Mouse (Mus musculus) spleen, postnatal 10 days (tissue): ENCODE data around the gene Pde10a.

ENCODE experiments used
- DNase-seq, 2 experiments: peaks; one replicate each; pipeline ENCODE4 v3.0.0; 2021 to 2022; ENCODE audit warnings: low spot score in 2 of 2

Gene Pde10a

GRCm38 (mm10) chr17:8801083-8801854 is 276.1 kb downstream of the Pde10a start:
- peak; percentile 18 to 26 for DNase-seq

- DNase-seq, result peak in 1 of 2 experiments; percentile 30
Measured at GRCm38 (mm10) chr17:8801855-8802104, 276.6 kb downstream of the Pde10a start.

GRCm38 (mm10) chr17:8802161-8802888 is 277.2 kb downstream of the Pde10a start:
- DNase-seq, result peak in 1 of 2 experiments; percentile 32

- no peak for DNase-seq
Measured at GRCm38 (mm10) chr17:8802889-8803799, 278.0 kb downstream of the Pde10a start.

DNA sequence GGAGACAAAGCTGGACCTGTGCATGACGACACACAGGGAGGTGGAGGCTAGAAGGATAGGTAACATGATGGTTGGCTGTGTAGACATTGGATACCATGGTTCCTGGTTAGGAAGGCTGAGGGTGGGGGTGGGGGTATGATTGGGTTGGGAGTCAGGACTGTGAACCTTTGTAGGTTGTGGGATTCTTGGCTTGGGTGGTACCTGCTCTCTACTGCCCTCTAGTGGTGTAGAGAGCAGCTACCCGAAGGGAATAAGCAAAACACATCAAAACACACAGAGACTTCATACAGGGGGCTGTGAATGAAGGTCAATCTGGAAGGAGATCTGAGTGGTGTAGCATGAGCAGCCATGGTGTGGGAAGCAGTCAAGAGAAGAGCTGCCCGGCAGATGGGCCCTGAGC is 282.2 kb downstream of the Pde10a start:
- no peak for DNase-seq

DNA sequence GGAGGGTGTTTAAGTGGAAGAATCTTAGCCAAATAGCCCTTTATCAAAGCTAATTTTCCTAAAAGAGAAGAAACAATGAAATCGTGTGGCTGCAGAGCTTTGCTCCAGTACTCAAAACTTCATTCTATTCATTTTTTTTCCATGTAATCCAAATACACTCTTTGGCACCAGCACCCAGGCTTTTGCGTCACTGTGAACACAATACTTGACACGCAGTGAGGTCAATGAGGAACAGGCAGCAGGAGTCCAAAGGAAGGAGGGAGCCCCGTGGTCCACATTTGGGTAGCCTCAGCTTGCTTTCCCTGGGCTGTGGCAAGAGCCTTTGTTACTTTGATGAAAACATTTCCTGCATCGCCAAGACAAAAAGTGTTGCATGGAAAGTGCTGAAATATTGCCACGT is 284.6 kb downstream of the Pde10a start:
- no peak for DNase-seq

- no peak for DNase-seq
Measured at GRCm38 (mm10) chr17:8810201-8810600, 285.0 kb downstream of the Pde10a start.

GRCm38 (mm10) chr17:8812228-8812865 is 287.2 kb downstream of the Pde10a start:
- DNase-seq, result peak in 1 of 2 experiments; percentile 34

DNA sequence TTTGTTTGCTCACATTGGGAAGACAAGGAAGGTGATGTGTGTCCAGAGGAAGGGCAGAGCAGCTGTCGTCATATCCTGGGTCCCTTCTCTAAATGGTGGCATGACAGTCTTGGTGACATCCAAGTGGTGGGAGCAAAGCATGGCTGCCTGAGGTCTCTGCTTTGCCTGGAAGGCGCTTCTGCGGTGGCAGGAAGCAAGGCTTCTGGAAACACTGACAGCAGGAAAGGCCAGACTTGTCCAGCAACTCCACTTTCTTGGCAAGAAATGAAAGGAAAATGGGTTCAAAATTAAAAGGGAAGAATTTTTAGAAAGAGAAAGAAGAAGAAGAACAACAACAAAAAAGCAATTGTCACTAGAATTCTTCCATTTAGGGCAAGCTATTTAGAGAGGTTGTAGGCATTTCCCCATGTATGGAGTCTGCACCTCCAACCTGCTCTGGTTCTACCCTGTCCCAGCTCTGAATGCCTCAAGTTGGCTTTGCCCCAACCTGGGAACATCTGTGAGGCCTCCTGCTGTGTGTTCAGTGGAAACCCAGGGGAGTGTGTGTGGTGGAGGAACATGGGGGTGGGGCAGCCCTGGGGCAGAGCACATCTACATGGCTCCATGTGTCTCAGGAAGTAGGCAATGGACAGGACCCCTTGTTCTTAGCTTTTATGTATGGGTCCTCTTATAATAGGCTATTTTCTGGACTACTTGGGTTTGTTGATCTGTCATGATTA is 288.8 kb downstream of the Pde10a start:
- DNase-seq, result peak in 1 of 2 experiments; percentile 26

DNA sequence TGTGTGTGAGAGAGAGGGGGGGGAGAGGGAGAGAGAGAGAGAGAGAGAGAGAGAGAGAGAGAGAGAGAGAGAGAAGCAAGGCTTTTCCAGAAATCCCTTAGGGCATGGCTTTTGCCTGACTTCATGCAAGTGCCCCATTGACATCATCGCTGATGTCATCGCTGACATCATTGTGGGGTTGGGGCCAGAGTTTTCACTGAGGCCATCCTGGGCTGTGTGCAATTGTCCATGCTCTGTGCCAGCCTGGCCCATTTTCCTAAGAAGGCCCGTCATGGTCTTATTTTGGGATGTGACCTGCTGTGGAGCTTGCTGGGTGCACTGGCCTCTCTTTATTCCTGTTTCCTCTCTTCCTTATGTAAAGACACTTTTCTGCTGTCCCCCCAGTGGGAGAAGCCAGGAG is 290.2 kb downstream of the Pde10a start:
- DNase-seq, result no peak

GRCm38 (mm10) chr17:8815864-8816263 is 290.7 kb downstream of the Pde10a start:
- DNase-seq, result no peak

GRCm38 (mm10) chr17:8818675-8819074 is 293.5 kb downstream of the Pde10a start:
- no peak for DNase-seq

- DNase-seq, result no peak
Measured at GRCm38 (mm10) chr17:8823548-8823947, 298.4 kb downstream of the Pde10a start.

DNA sequence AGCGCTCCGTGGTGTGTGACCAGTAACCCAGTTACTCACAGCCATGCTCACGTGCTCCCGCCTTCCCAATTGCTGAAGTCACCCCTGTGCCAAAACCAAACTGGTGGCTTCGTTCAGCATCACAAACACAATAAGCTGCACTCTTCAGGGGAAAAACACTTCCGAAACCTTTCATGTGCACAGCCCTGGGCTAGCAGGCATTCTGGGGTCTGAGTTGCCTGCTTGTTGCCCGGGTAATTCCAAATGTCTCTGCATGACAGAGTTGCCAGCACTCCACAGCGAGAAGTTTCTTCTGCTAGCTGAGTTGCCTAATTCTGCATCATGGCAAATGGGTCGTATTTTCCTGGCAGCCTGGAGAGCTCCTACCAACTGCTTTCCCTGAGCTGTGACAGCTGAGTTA is 302.0 kb downstream of the Pde10a start:
- no peak for DNase-seq

- DNase-seq, result no peak
Measured at GRCm38 (mm10) chr17:8831001-8831400, 305.8 kb downstream of the Pde10a start.

DNA sequence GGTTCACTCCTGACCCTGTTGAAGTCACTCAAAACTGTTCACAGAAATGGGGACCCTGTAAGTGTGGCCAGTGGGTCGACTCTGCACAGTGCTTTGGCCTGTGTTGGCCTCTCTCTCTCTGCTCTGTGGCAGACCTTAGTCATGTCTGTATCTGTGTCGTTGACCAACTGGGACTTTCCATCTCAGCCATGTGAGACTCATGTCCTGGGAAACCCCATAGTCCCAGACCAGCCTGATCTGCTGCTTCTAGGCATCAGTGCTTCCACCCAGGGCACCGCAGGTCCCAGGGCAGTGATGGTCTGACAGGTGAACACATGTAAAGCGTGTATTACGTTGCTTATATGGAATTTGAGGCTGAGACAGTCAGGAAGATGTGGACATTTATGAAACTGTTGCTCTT is 311.1 kb downstream of the Pde10a start:
- no peak for DNase-seq

DNA sequence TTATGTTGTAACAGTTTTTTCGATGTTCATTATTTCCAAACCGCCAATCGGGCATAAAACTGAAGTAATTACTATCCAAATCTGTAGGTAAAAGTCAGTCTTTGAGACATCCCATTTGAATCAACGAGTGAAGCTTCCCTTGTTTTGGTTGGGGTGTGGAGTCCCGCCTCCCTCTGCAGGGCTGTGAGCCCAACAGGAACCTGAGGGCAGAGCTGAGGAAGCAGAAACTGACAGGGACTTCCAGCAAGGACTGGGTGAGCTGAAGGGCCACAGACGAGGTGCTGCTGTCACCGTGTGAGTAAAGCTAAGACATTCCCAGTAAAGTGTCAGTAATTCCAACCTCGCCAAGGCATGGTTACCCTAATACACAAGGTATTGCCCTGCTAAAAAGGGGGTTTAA is 313.1 kb downstream of the Pde10a start:
- DNase-seq, result no peak

GRCm38 (mm10) chr17:8839237-8840011 is 314.3 kb downstream of the Pde10a start:
- no peak for DNase-seq

- DNase-seq, result no peak
Measured at GRCm38 (mm10) chr17:8841094-8841493, 315.9 kb downstream of the Pde10a start.

- no peak for DNase-seq
Measured at GRCm38 (mm10) chr17:8841897-8842540, 316.8 kb downstream of the Pde10a start.
